Comparison of ENCODE assay signal across 8 mouse cellular contexts in genomic region chr12:53033404-53033913, GRCm38 (mm10).
A peak's percentile ranks its signal among the peaks of the same experiment; 100 is the strongest.
DNase-seq lines count a peak whose midpoint lies in the region; ATAC-seq lines count a peak whose summit lies in the region.

No protein-coding gene starts in this region.

- no peak for DNase-seq in lung, postnatal 25 days (ENCODE audit: low spot score)
- DNase-seq in heart, postnatal 10 days = peak; percentile 57 to 58
- peak; percentile 28 to 63 for DNase-seq in kidney, postnatal 25 days
- peak; percentile 86 to 87 for DNase-seq in right cerebral cortex, adult 2 months (ENCODE audit: low spot score in 2 of 2)
- DNase-seq in spleen, postnatal 4 days (ENCODE audit: low spot score in 2 of 2) = no peak

- no peaks in the 10 kb centered on the region for H3K9me3 ChIP-seq in lung, embryonic 15.5 days
- no peaks in the 10 kb centered on the region for H3K9me3 ChIP-seq in forebrain, embryonic 15.5 days
- H3K9me3 ChIP-seq in limb, embryonic 15.5 days = no peaks in the 10 kb centered on the region

- H3K27me3 ChIP-seq in lung, embryonic 15.5 days = no peaks in the 10 kb centered on the region
- H3K27me3 ChIP-seq in forebrain, embryonic 15.5 days = no peaks in the 10 kb centered on the region
- no peaks in the 10 kb centered on the region for H3K27me3 ChIP-seq in limb, embryonic 15.5 days

- ATAC-seq in lung, embryonic 15.5 days (ENCODE audit: borderline replicate concordance, extremely low read depth, low FRiP score, low TSS enrichment) = peak; percentile 76; the same call in 1 of the 2 replicates
- ATAC-seq in forebrain, embryonic 15.5 days (replicated peaks) = peak; percentile 88
- peak; percentile 48; the same call in 1 of the 2 replicates for ATAC-seq in limb, embryonic 15.5 days (ENCODE audit: insufficient number of reproducible peaks, low FRiP score, low TSS enrichment, low read depth)

- peaks cover 6% of the 10 kb centered on the region for H3K4me1 ChIP-seq in lung, embryonic 15.5 days
- peaks cover 19% of the 10 kb centered on the region for H3K4me1 ChIP-seq in forebrain, embryonic 15.5 days
- H3K4me1 ChIP-seq in limb, embryonic 15.5 days = peaks cover 13% of the 10 kb centered on the region

- intact Hi-C loops in heart, postnatal 10 days (cut with DNase I) = no loop called here

- H3K27ac ChIP-seq in lung, embryonic 15.5 days = no peak overlapping the region
- H3K27ac ChIP-seq in forebrain, embryonic 15.5 days (replicated peaks) = peak overlapping the region; percentile 82
- peak overlapping the region; percentile 78 for H3K27ac ChIP-seq in limb, embryonic 15.5 days

- no peaks in the 10 kb centered on the region for H3K36me3 ChIP-seq in lung, embryonic 15.5 days
- no peaks in the 10 kb centered on the region for H3K36me3 ChIP-seq in forebrain, embryonic 15.5 days
- no peaks in the 10 kb centered on the region for H3K36me3 ChIP-seq in limb, embryonic 15.5 days

- no peak overlapping the region for H3K9ac ChIP-seq in lung, embryonic 15.5 days
- no peak overlapping the region for H3K9ac ChIP-seq in forebrain, embryonic 15.5 days (replicated peaks)
- H3K9ac ChIP-seq in limb, embryonic 15.5 days = no peak overlapping the region

- 3% methylated on average over 14 of the region's 14 CpGs for WGBS in lung, embryonic 15.5 days
- WGBS in forebrain, embryonic 15.5 days = 2% methylated on average over 14 of the region's 14 CpGs
- 25% methylated on average over 14 of the region's 14 CpGs for WGBS in limb, embryonic 15.5 days

- peak overlapping the region; percentile 2; the same call in 1 of the 2 replicates for H3K4me3 ChIP-seq in lung, embryonic 15.5 days
- H3K4me3 ChIP-seq in forebrain, embryonic 15.5 days = no peak overlapping the region
- H3K4me3 ChIP-seq in limb, embryonic 15.5 days = 0 out of 2 replicates have a peak overlapping the region, but pooled peaks have one; percentile 13

- peak overlapping the region; percentile 41 for H3K4me2 ChIP-seq in lung, embryonic 15.5 days
- H3K4me2 ChIP-seq in forebrain, embryonic 15.5 days (replicated peaks) = peak overlapping the region; percentile 26
- H3K4me2 ChIP-seq in limb, embryonic 15.5 days = peak overlapping the region; percentile 22

Comparison
In these comparisons a context has a peak if more than half of its experiments do, and no peak if none do; other contexts are left out.
1. DNase-seq: peak in heart, postnatal 10 days (2 of 2), kidney, postnatal 25 days (2 of 2) and right cerebral cortex, adult 2 months (2 of 2); none in lung, postnatal 25 days (single experiment) and spleen, postnatal 4 days (0 of 2).
2. Peak in every context shown above with its lines, with median percentiles within 50 percentile points of each other: ATAC-seq and H3K4me2 ChIP-seq.